Mouse (Mus musculus) megakaryocyte-erythroid progenitor cell, adult 5 weeks (primary cell): ENCODE measurements around the gene Arhgef5. TPM values are rescaled to one million over a fixed set of nuclear protein-coding genes. Genes with fewer than 3 reads are reported as not detected.

Experiments
- polyA plus RNA-seq: library from polyadenylated mRNA; stranded (reverse); fragments of >175 nt; gene quantifications from 2 replicates; pipeline ENCODE4 v1.2.3, GENCODE M21; 2012

Arhgef5 gene
- 0.56 and 1.2 TPM in 2 replicates for polyA plus RNA-seq

GRCm38 (mm10) chr6:43265363-43266041 is at the start of gene Arhgef5:
Gene Arhgef5 (plus strand): TSS chr6:43265582.

GRCm38 (mm10) chr6:43231255-43231654 is 34.1 kb upstream of the Arhgef5 start, which contains the start of gene Olfr47:
Gene Olfr47 (plus strand): TSS chr6:43231529.

GRCm38 (mm10) chr6:43309454-43309853 is 44.1 kb downstream of the Arhgef5 start, which contains the start of gene Nobox:
Gene Nobox (minus strand): TSS chr6:43309554.

Other genes starting within 250 kb of the Arhgef5 start
- not detected in 2 replicates for gene Olfr441, start 159.2 kb upstream of the Arhgef5 start, polyA plus RNA-seq
- gene Olfr237-ps1, start 119.0 kb upstream of the Arhgef5 start, polyA plus RNA-seq, result not detected in 2 replicates
- 0.04 TPM in 1 of 2 replicates, not detected in the other for gene Olfr437, start 102.3 kb upstream of the Arhgef5 start, polyA plus RNA-seq
- gene Olfr13, start 93.4 kb upstream of the Arhgef5 start, polyA plus RNA-seq, result not detected in 2 replicates
- not detected in 2 replicates for gene Olfr435, start 68.4 kb upstream of the Arhgef5 start, polyA plus RNA-seq
- not detected in 2 replicates for gene Olfr434, start 52.6 kb upstream of the Arhgef5 start, polyA plus RNA-seq
- gene Olfr47, start 34.1 kb upstream of the Arhgef5 start, polyA plus RNA-seq, result not detected in 2 replicates
- 0.08 TPM in 1 of 2 replicates, not detected in the other for gene Nobox, start 44.0 kb downstream of the Arhgef5 start, polyA plus RNA-seq